Mouse (Mus musculus) adrenal gland, postnatal 10 days (tissue): ENCODE measurements around the gene Chmp5. TPM values are rescaled to one million over a fixed set of nuclear protein-coding genes. Genes with fewer than 3 reads are reported as not detected.
"Not testable (repeated sequence)": the region's sequence is repeated elsewhere in the genome, so short reads cannot be mapped to it uniquely, and the experiment has no call there.

Experiments used
- DNase-seq: peaks from one replicate; pipeline ENCODE4 v3.0.0; 2021; ENCODE audit warnings: mixed read lengths
- long read RNA-seq, 2 experiments: library from polyadenylated mRNA; stranded (forward); transcript quantifications; one replicate each; pipeline ENCODE4 v2.0.0; 2021
- total RNA-seq, 2 experiments: library from RNA; stranded (reverse); gene quantifications; 2 replicates each; pipeline ENCODE4 v1.2.3; 2021

Chmp5 gene
- 10 to 100 TPM; 62.5 to 69.9 TPM for total RNA-seq
- long read RNA-seq, experiment 1, transcript Chmp5-201 (8 exons, 1,519 nt), result major isoform, 123 of 127 reads
- long read RNA-seq, experiment 1, partial matches to known transcripts, result 0 of 127 reads
- long read RNA-seq, experiment 1, other reads (novel, unspliced or antisense), result 4 of 127 reads
- long read RNA-seq, experiment 2, transcript Chmp5-201 (8 exons, 1,519 nt), result major isoform, 72 of 76 reads
- long read RNA-seq, experiment 2, partial matches to known transcripts, result 3 of 76 reads
- long read RNA-seq, experiment 2, other reads (novel, unspliced or antisense), result 1 of 76 reads

GRCm38 (mm10) chr4:40948160-40948708, at the start of gene Chmp5, which contains the start of gene Bag1:
Gene Chmp5 (plus strand): TSS chr4:40948407.
Gene Bag1 (minus strand): TSS chr4:40948294.
- peak; percentile 100 for DNase-seq

GRCm38 (mm10) chr4:40898476-40899044, 49.6 kb upstream of the Chmp5 start:
- DNase-seq, result no peak

GRCm38 (mm10) chr4:40899264-40899663, 48.9 kb upstream of the Chmp5 start:
- no peak for DNase-seq

- no peak for DNase-seq
Measured at GRCm38 (mm10) chr4:40900071-40900470, 48.1 kb upstream of the Chmp5 start.

- DNase-seq, result no peak
Measured at GRCm38 (mm10) chr4:40900612-40901011, 47.6 kb upstream of the Chmp5 start.

- peak; percentile 29 for DNase-seq
Measured at GRCm38 (mm10) chr4:40906298-40906697, 41.9 kb upstream of the Chmp5 start.

GRCm38 (mm10) chr4:40908261-40908969, 39.8 kb upstream of the Chmp5 start:
- peak; percentile 80 for DNase-seq

DNA sequence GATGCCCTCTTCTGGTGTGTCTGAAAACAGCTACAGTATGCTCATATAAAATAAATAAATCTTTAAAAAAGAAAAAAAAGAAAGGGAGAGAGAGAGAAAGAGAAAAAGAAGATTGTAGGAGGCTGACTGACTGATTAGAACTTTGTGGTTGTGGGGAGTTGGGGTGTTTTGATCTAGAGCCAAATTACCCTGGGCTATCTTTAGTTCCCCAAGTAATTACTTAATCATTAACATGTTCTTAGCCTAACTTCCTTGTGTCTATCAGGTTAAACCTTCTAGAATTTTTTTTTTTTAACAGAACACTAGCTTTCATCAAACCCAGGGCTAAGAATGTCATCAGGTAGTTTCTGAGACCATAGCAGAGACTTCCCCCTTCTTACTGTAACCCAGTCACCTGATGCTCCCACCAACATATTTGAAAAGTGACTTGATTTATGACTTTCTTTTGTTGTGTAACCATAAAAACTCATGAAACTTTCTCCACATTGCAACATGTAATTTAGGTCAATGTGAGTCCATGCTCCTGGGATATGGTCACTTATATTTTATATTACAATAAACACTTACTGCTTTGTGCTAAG, 33.8 kb upstream of the Chmp5 start:
- DNase-seq, result no peak

DNA sequence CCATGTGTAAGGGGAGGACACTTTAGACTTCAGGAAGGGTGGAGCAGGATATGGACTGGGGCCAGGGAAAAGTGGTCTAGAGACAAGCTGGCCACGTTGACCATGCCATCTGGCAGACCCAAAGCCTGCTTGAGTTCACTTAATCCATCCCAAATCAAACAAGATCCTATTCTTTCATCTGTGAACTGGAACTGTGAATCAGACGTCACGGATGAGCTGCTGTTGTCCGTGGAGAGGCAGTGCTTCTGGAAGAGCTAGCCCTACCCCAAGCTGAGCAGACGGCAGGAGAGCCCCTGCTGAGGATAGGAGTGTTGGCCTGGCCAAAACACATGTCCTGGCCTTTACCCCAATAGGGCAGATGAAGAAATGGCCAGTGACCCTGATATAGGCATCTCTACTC, 32.3 kb upstream of the Chmp5 start:
- no peak for DNase-seq

DNA sequence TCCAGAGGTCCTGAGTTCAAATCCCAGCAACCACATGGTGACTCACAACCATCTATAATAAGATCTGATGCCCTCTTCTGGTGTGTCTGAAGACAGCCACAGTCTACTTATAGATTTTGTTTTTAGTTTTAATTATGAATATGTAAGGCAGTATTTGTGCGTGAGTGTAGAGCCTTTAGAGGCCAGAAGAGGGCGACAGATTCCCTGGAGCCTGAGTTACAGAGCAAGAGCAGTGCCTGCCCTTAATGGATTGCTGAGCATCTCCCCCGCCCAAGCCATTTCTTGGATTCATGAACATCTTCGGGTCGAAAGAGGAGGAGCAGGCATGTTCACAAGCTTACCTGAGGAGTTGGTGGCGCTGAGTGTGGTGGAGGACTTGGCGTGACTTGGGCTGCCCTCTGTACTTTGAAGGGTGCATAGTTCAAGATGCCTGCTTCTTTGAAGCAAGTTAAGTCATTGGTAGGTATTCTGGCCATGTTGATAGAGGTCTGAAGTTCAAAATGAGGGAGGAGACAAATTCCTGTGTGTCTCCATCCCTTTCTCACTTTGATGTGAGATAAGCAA, 31.5 kb upstream of the Chmp5 start:
- no peak for DNase-seq

- peak; percentile 72 for DNase-seq
Measured at GRCm38 (mm10) chr4:40919785-40920184, 28.4 kb upstream of the Chmp5 start, which contains the start of gene Spink4. Gene Spink4 (plus strand): TSS chr4:40920052.

DNA sequence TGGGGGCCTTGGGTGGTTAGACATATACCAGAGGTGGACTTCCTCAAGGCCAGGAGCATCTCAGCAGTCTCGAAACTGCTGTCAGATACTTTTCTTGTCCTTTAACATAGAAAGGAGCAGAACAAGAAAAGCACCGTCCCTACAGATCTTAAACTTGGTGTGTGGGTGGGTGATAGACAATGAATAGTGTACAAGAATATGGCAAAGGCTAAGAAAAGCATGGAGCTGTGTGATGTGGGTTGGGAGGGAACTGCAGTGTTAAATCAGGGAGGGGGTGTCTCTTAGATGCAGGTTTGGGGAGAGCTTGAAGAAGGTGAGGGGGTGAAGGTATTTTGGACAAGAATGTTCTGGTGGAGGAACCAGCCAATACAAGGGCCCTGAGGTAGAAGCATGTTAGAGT, 27.6 kb upstream of the Chmp5 start:
- DNase-seq, result no peak

DNA sequence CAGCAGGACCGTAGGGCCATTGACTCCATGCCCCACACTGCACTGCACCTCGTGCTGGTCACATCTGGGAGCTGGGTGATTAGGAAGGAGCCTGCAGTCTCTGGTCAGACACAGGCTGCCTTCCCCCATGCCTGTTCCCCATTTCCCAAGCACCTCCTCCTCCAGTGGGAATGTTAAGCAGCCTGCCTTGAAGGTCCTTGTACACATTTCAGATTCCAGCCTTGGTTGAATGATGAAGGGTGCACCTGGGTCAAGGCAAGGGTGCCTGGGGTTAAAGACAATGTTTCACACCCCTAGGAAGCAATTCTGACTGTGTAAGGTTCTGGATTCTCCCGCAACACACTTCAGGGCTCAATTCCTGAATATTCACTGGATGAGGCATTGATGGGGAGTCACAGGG, 26.9 kb upstream of the Chmp5 start:
- no peak for DNase-seq

GRCm38 (mm10) chr4:40923087-40923651, 25.0 kb upstream of the Chmp5 start:
- DNase-seq, result peak; percentile 24

DNA sequence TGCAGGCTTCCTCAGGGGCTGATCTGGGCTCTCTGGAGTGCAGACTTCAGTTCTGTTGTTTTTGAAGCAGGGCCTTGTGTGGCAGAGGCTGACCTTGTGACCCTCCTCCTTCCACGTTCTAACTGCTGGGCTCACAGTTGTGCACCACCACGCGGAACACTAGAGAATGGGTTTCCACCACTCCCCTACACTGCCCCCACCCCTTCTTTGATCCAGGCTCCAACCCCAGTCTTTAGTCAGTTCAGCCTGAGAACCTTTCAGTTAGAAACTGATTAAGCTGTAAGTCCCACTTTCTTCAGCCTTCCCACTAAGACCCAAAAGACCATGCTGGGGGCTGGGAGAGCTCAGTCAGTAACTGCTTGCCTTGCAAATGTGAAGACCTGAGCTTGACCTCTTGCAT, 22.6 kb upstream of the Chmp5 start:
- no peak for DNase-seq

- no peak for DNase-seq
Measured at GRCm38 (mm10) chr4:40929046-40929445, 19.2 kb upstream of the Chmp5 start.

DNA sequence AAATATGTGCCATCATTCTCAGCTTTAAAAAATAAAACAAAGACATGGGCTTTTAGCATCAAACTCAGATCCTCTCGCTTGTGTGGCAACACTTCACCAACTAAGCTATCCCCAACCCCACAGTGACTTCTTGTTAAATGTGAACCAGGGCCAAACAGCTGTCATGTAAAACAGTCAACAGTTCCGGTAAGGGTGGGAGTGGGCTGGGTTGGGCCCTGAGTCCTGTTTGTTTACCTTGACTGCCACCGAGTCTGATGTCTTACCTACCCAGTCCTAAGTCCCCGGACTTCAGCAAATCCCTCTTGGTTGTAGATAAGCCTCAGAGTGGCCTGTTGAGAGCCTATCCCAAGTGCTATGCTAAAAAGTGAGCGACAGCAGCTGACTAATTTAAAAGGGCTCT, 14.5 kb upstream of the Chmp5 start:
- DNase-seq, result no peak

DNA sequence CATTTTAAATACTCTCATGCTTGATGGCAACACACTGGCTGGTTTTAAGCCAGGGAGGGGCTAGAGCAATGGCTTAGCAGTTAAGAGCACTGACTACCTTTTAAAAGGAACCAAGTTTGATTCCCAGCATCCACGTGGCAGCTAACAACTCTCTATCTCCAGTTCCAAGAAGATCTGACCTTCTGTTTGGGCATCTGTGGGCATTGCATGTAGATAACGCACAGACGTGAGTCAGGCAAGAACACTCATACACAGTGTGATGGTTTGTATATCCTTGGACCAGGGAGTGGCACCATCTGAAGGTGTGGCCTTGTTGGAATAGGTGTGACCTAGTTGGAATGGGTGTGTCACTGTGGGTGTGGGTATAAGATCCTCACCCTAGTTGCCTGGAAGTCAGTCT, 13.8 kb upstream of the Chmp5 start:
- DNase-seq, result not testable (repeated sequence)

GRCm38 (mm10) chr4:40936175-40936839, 11.9 kb upstream of the Chmp5 start:
- DNase-seq, result peak; percentile 75

DNA sequence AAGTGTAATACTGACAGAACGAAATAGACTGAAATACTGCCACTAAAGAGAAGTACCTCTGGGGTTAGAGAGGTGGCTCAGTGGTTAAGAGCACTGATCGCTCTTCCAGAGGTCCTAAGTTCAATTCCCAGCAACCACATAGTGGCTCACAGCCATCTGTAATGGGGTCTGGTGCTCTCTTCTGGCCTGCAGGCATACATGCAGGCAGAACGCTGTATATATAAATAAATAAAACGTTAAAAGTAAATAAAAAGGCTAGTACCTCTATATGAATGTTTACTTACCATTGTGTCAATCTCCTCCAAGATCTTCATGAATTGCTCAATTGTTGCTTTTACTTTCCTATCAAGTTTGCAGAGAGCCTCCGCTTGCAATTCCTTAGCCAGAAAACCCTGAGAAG, 9.4 kb upstream of the Chmp5 start:
- DNase-seq, result no peak

- no peak for DNase-seq
Measured at GRCm38 (mm10) chr4:40943651-40944050, 4.6 kb upstream of the Chmp5 start.
